ENCODE assay signal across 12 mouse cellular contexts in genomic region chr7:77988177-77988576, GRCm38 (mm10).
DNase-seq lines count a peak whose midpoint lies in the region; ATAC-seq and TF ChIP-seq lines count a peak whose summit lies in the region.
"Had no signal": no experiment of that assay in that cellular context is flagged by ENCODE, and none has a peak within 500 bp of the region (broad histone marks: within the 10 kb centered on the region; RNA-seq: fewer than 3 reads in every experiment).

No protein-coding gene starts in this region.

- no peak overlapping the region for H3K4me2 ChIP-seq in stomach, postnatal 0 days (replicated peaks; ENCODE audit: low read depth)
- H3K4me2 ChIP-seq in hindbrain, embryonic 14.5 days (replicated peaks), result no peak overlapping the region
- H3K4me2 ChIP-seq: intestine, embryonic 15.5 days; liver, embryonic 12.5 days; midbrain, embryonic 12.5 days had no signal

- H3K36me3 ChIP-seq in stomach, postnatal 0 days (ENCODE audit: control insufficient read depth, insufficient read depth, low read length), result no peaks in the 10 kb centered on the region
- no peaks in the 10 kb centered on the region for H3K36me3 ChIP-seq in hindbrain, embryonic 14.5 days (replicated peaks; ENCODE audit: control insufficient read depth, insufficient read depth)
- H3K36me3 ChIP-seq: intestine, embryonic 15.5 days; liver, embryonic 12.5 days; midbrain, embryonic 12.5 days had no signal

- WGBS in stomach, postnatal 0 days, result 39% methylated on average over 5 of the region's 5 CpGs
- 71% methylated on average over 5 of the region's 5 CpGs for WGBS in hindbrain, embryonic 14.5 days

- H3K27ac ChIP-seq in stomach, postnatal 0 days (replicated peaks), result no peak overlapping the region
- no peak overlapping the region for H3K27ac ChIP-seq in hindbrain, embryonic 14.5 days
- H3K27ac ChIP-seq: intestine, embryonic 15.5 days; liver, embryonic 12.5 days; midbrain, embryonic 12.5 days had no signal

- TF ChIP-seq POLR2A in brain, embryonic 14.5 days (IDR thresholded peaks at IDR 0.05; ENCODE audit: borderline replicate concordance, extremely low read depth, insufficient read depth, insufficient read length, poor library complexity, severe bottlenecking), result no peak

- H3K4me1 ChIP-seq in stomach, postnatal 0 days (replicated peaks; ENCODE audit: control insufficient read depth, insufficient read depth), result no peaks in the 10 kb centered on the region
- H3K4me1 ChIP-seq in hindbrain, embryonic 14.5 days (replicated peaks; ENCODE audit: control insufficient read depth, insufficient read depth, low read length), result peaks cover 7% of the 10 kb centered on the region; the same call in 1 of the 2 replicates
- H3K4me1 ChIP-seq: liver, embryonic 12.5 days; midbrain, embryonic 12.5 days had no signal

- H3K4me3 ChIP-seq in stomach, postnatal 0 days (ENCODE audit: low read depth, low read length), result no peak overlapping the region
- H3K4me3 ChIP-seq in hindbrain, embryonic 14.5 days (replicated peaks; ENCODE audit: low read length), result no peak overlapping the region
- H3K4me3 ChIP-seq: intestine, embryonic 15.5 days; liver, embryonic 12.5 days; midbrain, embryonic 12.5 days had no signal

- no peak for TF ChIP-seq EP300 in stomach, postnatal 0 days (optimal IDR thresholded peaks at IDR 0.05)

- H3K9me3 ChIP-seq in stomach, postnatal 0 days (ENCODE audit: control insufficient read depth, low read length), result no peaks in the 10 kb centered on the region
- H3K9me3 ChIP-seq in hindbrain, embryonic 14.5 days (ENCODE audit: control insufficient read depth, low read length), result no peaks in the 10 kb centered on the region
- H3K9me3 ChIP-seq: intestine, embryonic 15.5 days; liver, embryonic 12.5 days; midbrain, embryonic 12.5 days had no signal

- ATAC-seq in stomach, postnatal 0 days (ENCODE audit: low FRiP score, low TSS enrichment), result no peak
- ATAC-seq in hindbrain, embryonic 14.5 days (ENCODE audit: low FRiP score), result no peak
- ATAC-seq: intestine, embryonic 15.5 days; liver, embryonic 12.5 days had no signal

- no peaks in the 10 kb centered on the region for H3K27me3 ChIP-seq in stomach, postnatal 0 days (ENCODE audit: control insufficient read depth, insufficient read depth, low read length)
- H3K27me3 ChIP-seq in hindbrain, embryonic 14.5 days (ENCODE audit: control insufficient read depth, insufficient read depth, low read length), result no peaks in the 10 kb centered on the region
- H3K27me3 ChIP-seq: intestine, embryonic 15.5 days; liver, embryonic 12.5 days; midbrain, embryonic 12.5 days had no signal

- no peak overlapping the region for H3K9ac ChIP-seq in stomach, postnatal 0 days (ENCODE audit: low read length)
- no peak overlapping the region for H3K9ac ChIP-seq in hindbrain, embryonic 14.5 days
- H3K9ac ChIP-seq: intestine, embryonic 15.5 days; liver, embryonic 12.5 days; midbrain, embryonic 12.5 days had no signal

- TF ChIP-seq CTCF in brain, embryonic 14.5 days (IDR thresholded peaks at IDR 0.05; ENCODE audit: borderline replicate concordance, extremely low read depth, insufficient read depth, insufficient read length), result no peak
- TF ChIP-seq CTCF in stomach, postnatal 0 days (IDR thresholded peaks at IDR 0.05; ENCODE audit: low read depth), result no peak

- DNase-seq in brain, embryonic 14.5 days (ENCODE audit: low read depth), result peak; percentile 15
- DNase-seq in frontal cortex, postnatal 10 days (ENCODE audit: low spot score in 2 of 2), result peak; percentile 31 to 39
- DNase-seq in layer of hippocampus, postnatal 14 days (ENCODE audit: low spot score in 2 of 2), result peak; percentile 57 to 86
- DNase-seq in right cerebral cortex, adult 18-20 months, result peak; percentile 69
- DNase-seq in stomach, postnatal 0 days (ENCODE audit: low spot score), result no peak
- no peak for DNase-seq in thymus, postnatal 0 days (ENCODE audit: low spot score)
- DNase-seq in hindbrain, embryonic 14.5 days (ENCODE audit: low spot score), result no peak
- DNase-seq: kidney, postnatal 4 days; lung, postnatal 10 days had no signal

Comparison
In these comparisons a context has a peak if more than half of its experiments do, and no peak if none do; other contexts are left out.
1. DNase-seq: peak in brain, embryonic 14.5 days (single experiment), frontal cortex, postnatal 10 days (2 of 2), layer of hippocampus, postnatal 14 days (2 of 2) and right cerebral cortex, adult 18-20 months (single experiment); none in stomach, postnatal 0 days (single experiment), thymus, postnatal 0 days (single experiment) and hindbrain, embryonic 14.5 days (single experiment).